Mouse (Mus musculus): ENCODE results near the gene Tbc1d10b.
"Not testable (repeated sequence)": the region's sequence is repeated elsewhere in the genome, so short reads cannot be mapped to it uniquely, and the experiment has no call there.

The Tbc1d10b gene

GRCm38 (mm10) chr7:127196484-127196883 lies 11.8 kb downstream of the Tbc1d10b start:
- no peak for DNase-seq

- DNase-seq: peak; percentile 91
These were observed 12.5 kb downstream of the Tbc1d10b start, which contains the start of gene Cd2bp2 for GRCm38 (mm10) chr7:127195544-127196295. Cd2bp2 (minus strand) TSS chr7:127196050.

- no peak for DNase-seq
These were observed 13.6 kb downstream of the Tbc1d10b start for GRCm38 (mm10) chr7:127194633-127195029.

- no peak for DNase-seq
These were observed 14.1 kb downstream of the Tbc1d10b start for GRCm38 (mm10) chr7:127194011-127194632.

GRCm38 (mm10) chr7:127192989-127193388 lies 15.3 kb downstream of the Tbc1d10b start:
- no peak for DNase-seq

- DNase-seq: no peak
These were observed 17.6 kb downstream of the Tbc1d10b start for GRCm38 (mm10) chr7:127190672-127191071.

GRCm38 (mm10) chr7:127188305-127189276 lies 19.7 kb downstream of the Tbc1d10b start:
- DNase-seq: peak; percentile 69

GRCm38 (mm10) chr7:127187351-127187750 lies 20.9 kb downstream of the Tbc1d10b start:
- no peak for DNase-seq

- no peak for DNase-seq
These were observed 22.7 kb downstream of the Tbc1d10b start for GRCm38 (mm10) chr7:127185601-127186000.

GRCm38 (mm10) chr7:127184720-127185119 lies 23.5 kb downstream of the Tbc1d10b start:
- DNase-seq: no peak

GRCm38 (mm10) chr7:127183828-127184227 lies 24.4 kb downstream of the Tbc1d10b start:
- peak; percentile 66 for DNase-seq

- no peak for DNase-seq
These were observed 24.9 kb downstream of the Tbc1d10b start for GRCm38 (mm10) chr7:127183345-127183744.

GRCm38 (mm10) chr7:127181724-127182123 lies 26.5 kb downstream of the Tbc1d10b start:
- DNase-seq: not testable (repeated sequence)

GRCm38 (mm10) chr7:127180783-127181182 lies 27.5 kb downstream of the Tbc1d10b start:
- DNase-seq: no peak

GRCm38 (mm10) chr7:127176937-127177336 lies 31.3 kb downstream of the Tbc1d10b start:
- no peak for DNase-seq

GRCm38 (mm10) chr7:127166501-127166900 lies 41.8 kb downstream of the Tbc1d10b start:
- DNase-seq: no peak

- no peak for DNase-seq
These were observed 42.4 kb downstream of the Tbc1d10b start for GRCm38 (mm10) chr7:127165607-127166493.

- DNase-seq: no peak
These were observed 44.3 kb downstream of the Tbc1d10b start for GRCm38 (mm10) chr7:127164002-127164401.

GRCm38 (mm10) chr7:127162546-127162945 lies 45.7 kb downstream of the Tbc1d10b start:
- DNase-seq: no peak

GRCm38 (mm10) chr7:127157548-127157947 lies 50.7 kb downstream of the Tbc1d10b start:
- no peak for DNase-seq

GRCm38 (mm10) chr7:127153477-127153876 lies 54.8 kb downstream of the Tbc1d10b start:
- no peak for DNase-seq

- no peak for DNase-seq
These were observed 55.8 kb downstream of the Tbc1d10b start for GRCm38 (mm10) chr7:127152464-127152863.
